Mouse (Mus musculus) left cerebral cortex, adult 9 months (tissue): ENCODE measurements around the gene A530016L24Rik.

Source experiments
- DNase-seq, 2 experiments: peaks; one replicate each; pipeline ENCODE4 v3.0.0; 2022; ENCODE audit warnings: low spot score in 2 of 2

A530016L24Rik gene

GRCm38 (mm10) chr12:112503003-112503771 is 13.9 kb downstream of the A530016L24Rik start:
- DNase-seq = no peak

GRCm38 (mm10) chr12:112506267-112506666 is 17.0 kb downstream of the A530016L24Rik start:
- DNase-seq = no peak

GRCm38 (mm10) chr12:112507264-112507663 is 18.0 kb downstream of the A530016L24Rik start:
- no peak for DNase-seq

- no peak for DNase-seq
Observed at GRCm38 (mm10) chr12:112507984-112508383, 18.7 kb downstream of the A530016L24Rik start.

GRCm38 (mm10) chr12:112510365-112510732 is 21.1 kb downstream of the A530016L24Rik start:
- DNase-seq = no peak

GRCm38 (mm10) chr12:112510733-112511372 is 21.6 kb downstream of the A530016L24Rik start:
- DNase-seq = peak in 1 of 2 experiments; percentile 67

- no peak for DNase-seq
Observed at GRCm38 (mm10) chr12:112514897-112515296, 25.6 kb downstream of the A530016L24Rik start.

GRCm38 (mm10) chr12:112516697-112517337 is 27.6 kb downstream of the A530016L24Rik start, which contains the start of gene Tmem179:
Gene Tmem179 (minus strand): TSS chr12:112516747.
- DNase-seq = no peak

- no peak for DNase-seq
Observed at GRCm38 (mm10) chr12:112518105-112518504, 28.9 kb downstream of the A530016L24Rik start.

GRCm38 (mm10) chr12:112533758-112534157 is 44.5 kb downstream of the A530016L24Rik start:
- DNase-seq = no peak

- no peak for DNase-seq
Observed at GRCm38 (mm10) chr12:112537233-112537632, 48.0 kb downstream of the A530016L24Rik start.

- no peak for DNase-seq
Observed at GRCm38 (mm10) chr12:112538356-112538755, 49.1 kb downstream of the A530016L24Rik start.

GRCm38 (mm10) chr12:112539466-112539965 is 50.3 kb downstream of the A530016L24Rik start:
- no peak for DNase-seq

- no peak for DNase-seq
Observed at GRCm38 (mm10) chr12:112540321-112540720, 51.1 kb downstream of the A530016L24Rik start.

GRCm38 (mm10) chr12:112541483-112542091 is 52.3 kb downstream of the A530016L24Rik start:
- no peak for DNase-seq

GRCm38 (mm10) chr12:112542257-112542919 is 53.1 kb downstream of the A530016L24Rik start:
- DNase-seq = no peak

GRCm38 (mm10) chr12:112542920-112543300 is 53.7 kb downstream of the A530016L24Rik start:
- peak; percentile 58 to 91 for DNase-seq

GRCm38 (mm10) chr12:112543941-112544340 is 54.7 kb downstream of the A530016L24Rik start:
- DNase-seq = no peak

- DNase-seq = no peak
Observed at GRCm38 (mm10) chr12:112544946-112545701, 55.9 kb downstream of the A530016L24Rik start.

GRCm38 (mm10) chr12:112546110-112546509 is 56.9 kb downstream of the A530016L24Rik start:
- no peak for DNase-seq

GRCm38 (mm10) chr12:112549287-112549686 is 60.0 kb downstream of the A530016L24Rik start:
- DNase-seq = no peak
